Mouse (Mus musculus): ENCODE data around the gene Epha3. TPM values are rescaled to one million over a fixed set of nuclear protein-coding genes. Genes with fewer than 3 reads are reported as not detected.

The Epha3 gene
- polyA plus RNA-seq, 1 experiment from 2014 or later, result 35.0 TPM

GRCm38 (mm10) chr16:63642641-63643040, 221.3 kb downstream of the Epha3 start:
- ATAC-seq (ENCODE audit: borderline replicate concordance, extremely low read depth, low FRiP score, low TSS enrichment), result no peak
- Histone ChIP-seq H3K9me3 (no peaks in the 10 kb centered on the region), H3K4me1 (no peaks in the 10 kb centered on the region), H3K27ac (no peak overlapping the region), H3K36me3 (no peaks in the 10 kb centered on the region), H3K4me2 (no peak overlapping the region), H3K9ac (no peak overlapping the region), H3K4me3 (no peak overlapping the region), H3K27me3 (no peaks in the 10 kb centered on the region)
- 39% methylated on average over 2 of the region's 2 CpGs for WGBS

GRCm38 (mm10) chr16:63641603-63642002, 222.4 kb downstream of the Epha3 start:
- Histone ChIP-seq H3K4me2 (no peak overlapping the region), H3K27ac (no peak overlapping the region), H3K9ac (no peak overlapping the region), H3K4me3 (no peak overlapping the region), H3K4me1 (no peaks in the 10 kb centered on the region), H3K27me3 (no peaks in the 10 kb centered on the region), H3K9me3 (no peaks in the 10 kb centered on the region), H3K36me3 (no peaks in the 10 kb centered on the region)
- 46% methylated on average over 3 of the region's 3 CpGs for WGBS
- no peak for ATAC-seq (ENCODE audit: borderline replicate concordance, extremely low read depth, low FRiP score, low TSS enrichment)

- Histone ChIP-seq H3K4me3 (no peak overlapping the region), H3K4me1 (no peaks in the 10 kb centered on the region), H3K36me3 (no peaks in the 10 kb centered on the region), H3K9ac (no peak overlapping the region), H3K27ac (no peak overlapping the region), H3K4me2 (no peak overlapping the region), H3K9me3 (no peaks in the 10 kb centered on the region), H3K27me3 (no peaks in the 10 kb centered on the region)
- no peak for ATAC-seq (ENCODE audit: borderline replicate concordance, extremely low read depth, low FRiP score, low TSS enrichment)
- WGBS, result 34% methylated on average over 6 of the region's 6 CpGs
Observed at GRCm38 (mm10) chr16:63638701-63639100, 225.3 kb downstream of the Epha3 start.

GRCm38 (mm10) chr16:63633748-63634166, 230.2 kb downstream of the Epha3 start:
- no peaks in the 10 kb centered on the region for H3K4me1 ChIP-seq
- no peak overlapping the region for H3K9ac ChIP-seq
- H3K9me3 ChIP-seq, result no peaks in the 10 kb centered on the region
- no peak for ATAC-seq (ENCODE audit: borderline replicate concordance, extremely low read depth, low FRiP score, low TSS enrichment)
- H3K36me3 ChIP-seq, result no peaks in the 10 kb centered on the region
- H3K27me3 ChIP-seq, result no peaks in the 10 kb centered on the region
- no peak overlapping the region for H3K4me2 ChIP-seq
- H3K4me3 ChIP-seq, result no peak overlapping the region
- 82% methylated on average over 5 of the region's 5 CpGs for WGBS
- no peak overlapping the region for H3K27ac ChIP-seq

- no peak for ATAC-seq (ENCODE audit: borderline replicate concordance, extremely low read depth, low FRiP score, low TSS enrichment)
- Histone ChIP-seq H3K9me3 (no peaks in the 10 kb centered on the region), H3K4me2 (no peak overlapping the region), H3K36me3 (no peaks in the 10 kb centered on the region), H3K27me3 (no peaks in the 10 kb centered on the region), H3K9ac (no peak overlapping the region), H3K4me1 (no peaks in the 10 kb centered on the region), H3K27ac (no peak overlapping the region), H3K4me3 (no peak overlapping the region)
Observed at GRCm38 (mm10) chr16:63625229-63625628, 238.7 kb downstream of the Epha3 start.

GRCm38 (mm10) chr16:63621845-63622244, 242.1 kb downstream of the Epha3 start:
- no peak overlapping the region for H3K4me2 ChIP-seq
- H3K4me1 ChIP-seq, result no peaks in the 10 kb centered on the region
- no peaks in the 10 kb centered on the region for H3K36me3 ChIP-seq
- H3K9ac ChIP-seq, result no peak overlapping the region
- no peak overlapping the region for H3K27ac ChIP-seq
- no peaks in the 10 kb centered on the region for H3K27me3 ChIP-seq
- H3K4me3 ChIP-seq, result no peak overlapping the region
- 69% methylated on average over 6 of the region's 6 CpGs for WGBS
- no peak for ATAC-seq (ENCODE audit: borderline replicate concordance, extremely low read depth, low FRiP score, low TSS enrichment)
- H3K9me3 ChIP-seq, result no peaks in the 10 kb centered on the region

- H3K27me3 ChIP-seq, result no peaks in the 10 kb centered on the region
- no peak overlapping the region for H3K27ac ChIP-seq
- no peak for ATAC-seq (ENCODE audit: borderline replicate concordance, extremely low read depth, low FRiP score, low TSS enrichment)
- H3K9me3 ChIP-seq, result no peaks in the 10 kb centered on the region
- no peaks in the 10 kb centered on the region for H3K36me3 ChIP-seq
- 48% methylated on average over 3 of the region's 3 CpGs for WGBS
- H3K4me3 ChIP-seq, result no peak overlapping the region
- H3K9ac ChIP-seq, result no peak overlapping the region
- no peaks in the 10 kb centered on the region for H3K4me1 ChIP-seq
- H3K4me2 ChIP-seq, result no peak overlapping the region
Observed at GRCm38 (mm10) chr16:63615396-63615795, 248.6 kb downstream of the Epha3 start.

GRCm38 (mm10) chr16:63613006-63613405, 251.0 kb downstream of the Epha3 start:
- WGBS, result 42% methylated on average over 4 of the region's 4 CpGs
- Histone ChIP-seq H3K4me3 (no peak overlapping the region), H3K36me3 (no peaks in the 10 kb centered on the region), H3K4me2 (no peak overlapping the region), H3K27me3 (no peaks in the 10 kb centered on the region), H3K4me1 (no peaks in the 10 kb centered on the region), H3K9ac (no peak overlapping the region), H3K9me3 (no peaks in the 10 kb centered on the region), H3K27ac (no peak overlapping the region)
- no peak for ATAC-seq (ENCODE audit: borderline replicate concordance, extremely low read depth, low FRiP score, low TSS enrichment)

GRCm38 (mm10) chr16:63600229-63600628, 263.7 kb downstream of the Epha3 start:
- Histone ChIP-seq H3K27me3 (no peaks in the 10 kb centered on the region), H3K4me3 (no peak overlapping the region), H3K9me3 (no peaks in the 10 kb centered on the region), H3K4me1 (no peaks in the 10 kb centered on the region), H3K27ac (no peak overlapping the region), H3K36me3 (no peaks in the 10 kb centered on the region), H3K9ac (no peak overlapping the region), H3K4me2 (no peak overlapping the region)
- WGBS, result 41% methylated on average over 3 of the region's 3 CpGs
- no peak for ATAC-seq (ENCODE audit: borderline replicate concordance, extremely low read depth, low FRiP score, low TSS enrichment)

GRCm38 (mm10) chr16:63594656-63595055, 269.3 kb downstream of the Epha3 start:
- Histone ChIP-seq H3K4me3 (no peak overlapping the region), H3K27me3 (no peaks in the 10 kb centered on the region), H3K4me2 (no peak overlapping the region), H3K9me3 (no peaks in the 10 kb centered on the region), H3K27ac (no peak overlapping the region), H3K9ac (no peak overlapping the region), H3K36me3 (no peaks in the 10 kb centered on the region), H3K4me1 (no peaks in the 10 kb centered on the region)
- no peak for ATAC-seq (ENCODE audit: borderline replicate concordance, extremely low read depth, low FRiP score, low TSS enrichment)
- 67% methylated on average over 4 of the region's 4 CpGs for WGBS

- Histone ChIP-seq H3K4me3 (no peak overlapping the region), H3K36me3 (no peaks in the 10 kb centered on the region), H3K9ac (no peak overlapping the region), H3K9me3 (no peaks in the 10 kb centered on the region), H3K4me1 (no peaks in the 10 kb centered on the region), H3K27me3 (no peaks in the 10 kb centered on the region), H3K27ac (no peak overlapping the region), H3K4me2 (no peak overlapping the region)
- 26% methylated on average over 4 of the region's 4 CpGs for WGBS
- peak; percentile 78; the same call in 1 of the 2 replicates for ATAC-seq (ENCODE audit: borderline replicate concordance, extremely low read depth, low FRiP score, low TSS enrichment)
Observed at GRCm38 (mm10) chr16:63569746-63570145, 294.2 kb downstream of the Epha3 start.

GRCm38 (mm10) chr16:63566106-63566836, 297.7 kb downstream of the Epha3 start:
- Histone ChIP-seq H3K4me3 (no peak overlapping the region), H3K27me3 (no peaks in the 10 kb centered on the region), H3K9me3 (no peaks in the 10 kb centered on the region), H3K9ac (no peak overlapping the region), H3K4me1 (no peaks in the 10 kb centered on the region), H3K27ac (peak overlapping the region; percentile 55), H3K4me2 (no peak overlapping the region), H3K36me3 (no peaks in the 10 kb centered on the region)
- WGBS, result 48% methylated on average over 17 of the region's 17 CpGs
- peak; percentile 89; the same call in 1 of the 2 replicates for ATAC-seq (ENCODE audit: borderline replicate concordance, extremely low read depth, low FRiP score, low TSS enrichment)

All from lung, embryonic 15.5 days (tissue).